Mouse (Mus musculus) brain, embryonic 14.5 days (tissue): ENCODE results near the gene Mdm4. TPM values are rescaled to one million over a fixed set of nuclear protein-coding genes. Genes with fewer than 3 reads are reported as not detected.
A peak's percentile ranks its signal among the peaks of the same experiment; 100 is the strongest.

Experiments
- DNase-seq: peaks from one replicate; pipeline ENCODE4 v3.0.0-alpha.2; 2011; ENCODE audit warnings: low read depth
- CTCF ChIP-seq: fragments of 200-500 bp; IDR thresholded peaks from 2 replicates; pipeline ENCODE4 v1.5.1; 2012; ENCODE audit warnings: inconsistent platforms, mild to moderate bottlenecking, moderate library complexity, borderline replicate concordance; ENCODE audit not compliant: insufficient read depth, insufficient read length; ENCODE audit errors: extremely low read depth
- POLR2A ChIP-seq: fragments of 200-500 bp; IDR thresholded peaks from 2 replicates; pipeline ENCODE4 v1.6.1; 2012; ENCODE audit warnings: mild to moderate bottlenecking, inconsistent platforms, borderline replicate concordance; ENCODE audit not compliant: poor library complexity, insufficient read depth, insufficient read length, severe bottlenecking; ENCODE audit errors: extremely low read depth
- polyA plus RNA-seq: library from polyadenylated mRNA; depleted of rRNA; stranded (reverse); fragments of >200 nt; gene quantifications from 2 replicates; pipeline ENCODE4 v1.2.3, GENCODE M21; 2012

Mdm4 gene
- polyA plus RNA-seq, 1 experiment = 113 TPM

DNA sequence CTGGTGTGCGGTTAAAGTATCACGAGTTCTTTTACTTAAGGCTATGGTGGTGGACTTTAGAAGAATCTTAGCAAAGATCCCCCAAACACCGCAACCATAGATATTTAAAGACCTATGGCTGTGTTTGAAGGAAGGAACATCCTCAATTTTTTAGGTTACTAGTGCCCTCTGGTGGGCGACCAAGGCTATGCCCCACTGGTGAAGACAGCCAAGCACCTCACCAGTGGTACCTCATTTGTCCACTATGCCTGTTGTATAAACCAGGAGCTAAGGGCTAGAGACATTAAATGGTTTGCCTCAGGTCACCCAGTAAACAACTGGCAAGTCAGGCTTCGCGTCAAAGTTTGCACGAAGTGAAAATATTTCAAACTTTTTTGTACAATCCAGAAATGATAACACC is 47.6 kb downstream of the Mdm4 start:
- TF ChIP-seq CTCF = peak; percentile 87
- no peak for TF ChIP-seq POLR2A
- peak; percentile 85 for DNase-seq

GRCm38 (mm10) chr1:132981232-132981631 is 49.1 kb downstream of the Mdm4 start:
- DNase-seq = no peak
- TF ChIP-seq POLR2A (no peak), CTCF (no peak)

DNA sequence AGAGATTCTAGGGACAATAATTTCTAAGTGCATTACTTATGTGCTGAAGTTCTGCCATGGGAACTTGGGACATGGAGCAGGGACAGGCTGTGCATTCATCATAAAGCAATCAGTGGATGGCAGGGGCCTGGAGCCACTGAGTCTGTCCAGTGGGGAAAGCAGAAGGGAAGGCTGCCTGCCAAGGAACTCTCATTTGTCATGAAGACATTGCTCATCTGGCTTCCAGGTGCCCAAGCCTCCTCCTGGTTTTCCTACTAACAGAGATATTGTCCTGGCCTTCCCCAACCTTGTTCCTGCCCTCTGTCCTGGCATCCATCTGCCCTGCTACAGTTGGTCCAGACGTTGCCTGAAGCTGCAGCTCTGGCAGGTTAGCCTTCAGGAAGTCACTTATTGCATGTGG is 53.0 kb downstream of the Mdm4 start:
- no peak for DNase-seq
- TF ChIP-seq CTCF (no peak), POLR2A (no peak)

GRCm38 (mm10) chr1:132968659-132969058 is 61.7 kb downstream of the Mdm4 start:
- DNase-seq = peak; percentile 62
- TF ChIP-seq POLR2A (no peak), CTCF (peak; percentile 72; the same call in 1 of the 2 replicates)

DNA sequence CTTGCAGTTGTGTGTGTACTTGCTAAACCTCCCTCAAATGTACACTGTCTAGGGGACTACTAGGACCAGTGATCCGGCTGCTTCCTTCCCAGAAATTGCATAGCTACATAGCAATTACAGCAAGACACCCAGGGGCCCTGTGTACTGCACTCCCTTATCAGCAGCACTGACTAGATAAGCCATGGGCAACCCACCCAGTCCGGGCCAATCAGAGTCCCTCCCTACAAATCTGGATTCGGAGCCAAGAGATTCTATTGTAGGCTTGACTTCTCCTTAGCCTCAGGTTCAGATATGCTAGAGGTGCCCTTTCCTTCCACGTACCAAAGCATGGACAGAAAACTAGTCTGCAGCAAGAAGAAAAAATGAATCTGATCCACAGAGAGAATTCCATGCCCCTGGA is 65.7 kb downstream of the Mdm4 start:
- TF ChIP-seq CTCF (no peak), POLR2A (no peak)
- no peak for DNase-seq

DNA sequence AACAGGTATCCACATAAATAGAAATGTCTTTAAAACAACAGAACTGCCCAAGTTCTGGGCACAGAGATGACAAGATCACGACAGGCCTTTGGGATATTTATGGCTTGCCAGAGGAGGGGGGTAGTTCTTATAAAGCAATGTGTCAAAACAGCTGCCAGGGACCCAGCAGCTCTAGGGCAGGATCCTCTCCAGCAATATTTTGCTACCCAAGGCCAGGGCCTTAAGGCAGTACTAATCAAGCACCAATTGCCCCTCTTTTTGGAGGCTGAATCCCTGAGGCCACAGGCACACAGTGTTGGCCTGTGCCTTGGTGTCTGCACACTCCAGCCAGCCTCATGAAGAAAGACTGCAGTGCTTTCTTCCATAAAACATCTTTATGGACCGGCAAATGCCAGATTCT is 66.3 kb downstream of the Mdm4 start:
- DNase-seq = no peak
- no peak for TF ChIP-seq CTCF
- no peak for TF ChIP-seq POLR2A

GRCm38 (mm10) chr1:132961751-132962150 is 68.6 kb downstream of the Mdm4 start:
- TF ChIP-seq POLR2A (no peak), CTCF (no peak)
- no peak for DNase-seq

DNA sequence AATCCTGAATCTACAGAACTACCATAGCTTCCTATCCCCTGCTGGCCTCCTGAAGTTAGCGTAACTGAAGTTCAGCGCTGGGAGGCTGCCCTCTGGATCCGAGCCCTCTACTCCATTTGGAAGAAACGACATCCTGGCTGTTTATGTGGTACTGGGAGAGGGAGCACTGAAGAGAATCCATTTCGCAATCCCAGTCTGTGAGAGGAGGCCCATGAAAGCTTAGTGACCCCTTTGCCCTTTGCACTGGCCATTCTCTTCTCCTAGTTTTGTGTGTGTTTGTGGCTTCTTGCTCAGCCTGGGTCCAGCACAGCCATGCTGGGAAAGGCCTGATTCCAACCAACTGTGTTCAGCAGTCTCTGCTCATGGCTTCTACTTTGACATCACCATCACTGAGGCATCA is 73.6 kb downstream of the Mdm4 start:
- no peak for DNase-seq
- no peak for TF ChIP-seq POLR2A
- no peak for TF ChIP-seq CTCF

- DNase-seq = peak; percentile 27
- no peak for TF ChIP-seq CTCF
- TF ChIP-seq POLR2A = no peak
Observed at GRCm38 (mm10) chr1:132947811-132948210, 82.5 kb downstream of the Mdm4 start.

DNA sequence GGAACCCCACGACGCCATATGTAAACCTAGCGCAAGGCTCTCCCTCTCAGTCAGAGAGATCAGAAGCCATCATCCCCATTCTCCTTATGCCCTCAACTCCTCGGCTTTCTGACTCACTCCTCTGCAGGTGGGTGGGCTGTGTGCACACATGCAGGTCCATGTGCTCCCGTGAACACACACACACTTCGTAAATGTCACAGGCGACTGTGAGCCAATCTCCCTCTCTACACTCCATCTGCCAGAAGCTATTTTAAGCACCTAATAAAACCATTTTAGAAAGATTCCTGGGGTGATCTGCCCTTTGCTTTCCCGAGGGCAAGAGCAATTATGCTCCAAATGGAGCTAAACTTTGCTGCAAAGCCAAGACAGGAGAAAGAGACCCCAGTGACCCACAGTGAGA is 84.5 kb downstream of the Mdm4 start:
- TF ChIP-seq CTCF (no peak), POLR2A (no peak)
- peak; percentile 5 for DNase-seq

- TF ChIP-seq POLR2A (no peak), CTCF (no peak)
- DNase-seq = peak; percentile 13
Observed at GRCm38 (mm10) chr1:132938975-132939374, 91.4 kb downstream of the Mdm4 start.

GRCm38 (mm10) chr1:132937296-132938030 is 92.9 kb downstream of the Mdm4 start:
- TF ChIP-seq CTCF (no peak), POLR2A (no peak)
- no peak for DNase-seq
